9 mouse cellular contexts compared by ENCODE assay signal in the genomic region with DNA sequence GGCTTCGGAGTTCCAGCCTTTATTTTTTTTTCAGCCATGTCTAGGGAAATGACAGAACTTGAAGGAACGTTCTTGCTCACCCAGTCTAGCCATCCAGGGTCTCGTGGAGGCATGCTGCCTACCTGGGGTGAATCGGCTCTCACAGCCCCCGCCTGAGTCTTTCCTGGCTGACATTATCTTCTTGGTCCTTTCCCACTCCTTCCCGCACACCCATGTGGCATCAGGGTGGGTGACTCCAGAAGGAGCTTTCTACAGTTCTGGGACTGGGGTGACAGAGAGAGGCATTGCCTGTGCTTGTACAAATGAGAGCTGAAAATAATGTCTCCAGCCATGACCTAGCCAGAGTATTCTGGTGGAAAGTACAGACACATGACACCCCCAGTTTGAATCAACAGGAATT. TPM values are rescaled to one million over a fixed set of nuclear protein-coding genes. Genes with fewer than 3 reads are reported as not detected.
DNase-seq lines count a peak whose midpoint lies in the region; ATAC-seq and TF ChIP-seq lines count a peak whose summit lies in the region.
"Had no signal": no experiment of that assay in that cellular context is flagged by ENCODE, and none has a peak within 500 bp of the region (broad histone marks: within the 10 kb centered on the region; RNA-seq: fewer than 3 reads in every experiment).

No protein-coding gene starts in this region.

- H3K4me3 ChIP-seq in heart, embryonic 14.5 days (ENCODE audit: control insufficient read depth in 1 of 2, insufficient read depth in 1 of 2, low read depth in 1 of 2, low read length in 2 of 2), result no peak overlapping the region
- H3K4me3 ChIP-seq in midbrain, embryonic 10.5 days, result no peak overlapping the region
- no peak overlapping the region for H3K4me3 ChIP-seq in midbrain, postnatal 0 days (ENCODE audit: low read depth, low read length)
- H3K4me3 ChIP-seq in intestine, embryonic 14.5 days (ENCODE audit: low read depth, low read length), result no peak overlapping the region
- H3K4me3 ChIP-seq in stomach, embryonic 14.5 days (ENCODE audit: low read depth, low read length), result no peak overlapping the region

- peaks cover 86 to 97% of the 10 kb centered on the region in 2 experiments for H3K4me1 ChIP-seq in heart, embryonic 14.5 days (ENCODE audit: control insufficient read depth in 2 of 2, insufficient read depth in 2 of 2, low read length in 2 of 2)
- peaks cover 85% of the 10 kb centered on the region for H3K4me1 ChIP-seq in midbrain, embryonic 10.5 days
- peaks cover 10% of the 10 kb centered on the region for H3K4me1 ChIP-seq in midbrain, postnatal 0 days (ENCODE audit: insufficient read depth, low read length)
- peaks cover 85% of the 10 kb centered on the region for H3K4me1 ChIP-seq in intestine, embryonic 14.5 days (replicated peaks; ENCODE audit: control insufficient read depth, insufficient read depth, low read length)
- H3K4me1 ChIP-seq in stomach, embryonic 14.5 days (ENCODE audit: control insufficient read depth, insufficient read depth, low read length), result peaks cover 70% of the 10 kb centered on the region

- TF ChIP-seq CTCF in midbrain, postnatal 0 days (IDR thresholded peaks at IDR 0.05), result no peak

- peak overlapping the region; percentile 63 for H3K4me2 ChIP-seq in heart, embryonic 14.5 days (ENCODE audit: low read length)
- H3K4me2 ChIP-seq in midbrain, postnatal 0 days (ENCODE audit: low read depth, low read length, poor library complexity, severe bottlenecking), result no peak overlapping the region
- H3K4me2 ChIP-seq in intestine, embryonic 14.5 days (ENCODE audit: low read length), result peak overlapping the region; percentile 43
- peak overlapping the region; percentile 24 for H3K4me2 ChIP-seq in stomach, embryonic 14.5 days (replicated peaks; ENCODE audit: low read depth, low read length)

- H3K27me3 ChIP-seq in heart, embryonic 14.5 days (ENCODE audit: control insufficient read depth, insufficient read depth, low read length), result no peaks in the 10 kb centered on the region
- H3K27me3 ChIP-seq in midbrain, embryonic 10.5 days (ENCODE audit: low read depth, poor library complexity, severe bottlenecking), result no peaks in the 10 kb centered on the region
- H3K27me3 ChIP-seq in midbrain, postnatal 0 days (ENCODE audit: insufficient read depth, low read length), result no peaks in the 10 kb centered on the region
- H3K27me3 ChIP-seq in intestine, embryonic 14.5 days (replicated peaks; ENCODE audit: control insufficient read depth, insufficient read depth, low read length), result no peaks in the 10 kb centered on the region
- no peaks in the 10 kb centered on the region for H3K27me3 ChIP-seq in stomach, embryonic 14.5 days (ENCODE audit: control insufficient read depth, insufficient read depth, low read length)

- no peak for DNase-seq in heart, postnatal 4 days
- no peak for DNase-seq in midbrain, embryonic 10.5 days (ENCODE audit: low spot score)
- no peak for DNase-seq in midbrain, postnatal 0 days (ENCODE audit: low spot score)
- DNase-seq in intestine, embryonic 14.5 days (ENCODE audit: low spot score), result no peak
- no peak for DNase-seq in right cerebral cortex, adult 18-20 months
- DNase-seq in layer of hippocampus, postnatal 36 days, result no peak
- DNase-seq: right cerebral cortex, postnatal 25 days had no signal

- H3K27ac ChIP-seq in heart, embryonic 14.5 days (replicated peaks in 1 of 2; ENCODE audit: control insufficient read depth in 1 of 2, insufficient read depth in 1 of 2, low read depth in 2 of 2, low read length in 2 of 2), result peak overlapping the region; percentile 99 to 100
- H3K27ac ChIP-seq in midbrain, embryonic 10.5 days (replicated peaks), result peak overlapping the region; percentile 84
- H3K27ac ChIP-seq in midbrain, postnatal 0 days (ENCODE audit: low read depth, low read length), result no peak overlapping the region
- H3K27ac ChIP-seq in intestine, embryonic 14.5 days (ENCODE audit: low read depth), result peak overlapping the region; percentile 94
- H3K27ac ChIP-seq in stomach, embryonic 14.5 days (ENCODE audit: low read length), result peak overlapping the region; percentile 94

- H3K9me3 ChIP-seq in heart, embryonic 14.5 days (ENCODE audit: control insufficient read depth, low read length), result no peaks in the 10 kb centered on the region
- H3K9me3 ChIP-seq in midbrain, embryonic 10.5 days (replicated peaks), result no peaks in the 10 kb centered on the region
- H3K9me3 ChIP-seq in midbrain, postnatal 0 days (ENCODE audit: low read length), result no peaks in the 10 kb centered on the region
- no peaks in the 10 kb centered on the region for H3K9me3 ChIP-seq in intestine, embryonic 14.5 days (ENCODE audit: control insufficient read depth, low read length)
- H3K9me3 ChIP-seq in stomach, embryonic 14.5 days (ENCODE audit: control insufficient read depth, low read depth, low read length), result no peaks in the 10 kb centered on the region

- 17% methylated on average over 6 of the region's 6 CpGs for WGBS in heart, embryonic 14.5 days
- 80% methylated on average over 6 of the region's 6 CpGs for WGBS in midbrain, embryonic 10.5 days
- 87% methylated on average over 6 of the region's 6 CpGs for WGBS in midbrain, postnatal 0 days
- WGBS in intestine, embryonic 14.5 days, result 65% methylated on average over 6 of the region's 6 CpGs
- WGBS in stomach, embryonic 14.5 days, result 57% methylated on average over 6 of the region's 6 CpGs

- 0 out of 2 replicates have a peak, but pooled peaks cover 5% of the 10 kb centered on the region for H3K36me3 ChIP-seq in heart, embryonic 14.5 days (ENCODE audit: control insufficient read depth, insufficient read depth, low read length)
- H3K36me3 ChIP-seq in midbrain, embryonic 10.5 days, result no peaks in the 10 kb centered on the region
- H3K36me3 ChIP-seq in midbrain, postnatal 0 days (ENCODE audit: insufficient read depth, low read length), result no peaks in the 10 kb centered on the region
- H3K36me3 ChIP-seq in intestine, embryonic 14.5 days (ENCODE audit: control insufficient read depth, insufficient read depth, low read length), result 0 out of 2 replicates have a peak, but pooled peaks cover 3% of the 10 kb centered on the region
- H3K36me3 ChIP-seq in stomach, embryonic 14.5 days (ENCODE audit: control insufficient read depth, insufficient read depth, low read length), result no peaks in the 10 kb centered on the region

- peak overlapping the region; percentile 78 for H3K9ac ChIP-seq in heart, embryonic 14.5 days (ENCODE audit: low read length)
- no peak overlapping the region for H3K9ac ChIP-seq in midbrain, postnatal 0 days (replicated peaks; ENCODE audit: low read length, poor library complexity, severe bottlenecking)
- H3K9ac ChIP-seq in intestine, embryonic 14.5 days (ENCODE audit: low read length), result peak overlapping the region; percentile 27; the same call in 1 of the 2 replicates
- no peak overlapping the region for H3K9ac ChIP-seq in stomach, embryonic 14.5 days (replicated peaks; ENCODE audit: low read depth, low read length)

- no peak for ATAC-seq in heart, embryonic 14.5 days (ENCODE audit: insufficient number of reproducible peaks, insufficient read depth, low FRiP score, low read depth)
- ATAC-seq in midbrain, postnatal 0 days (ENCODE audit: low FRiP score), result no peak
- 0 out of 2 replicates have a peak, but pooled peaks have one; percentile 7 for ATAC-seq in intestine, embryonic 14.5 days (replicated peaks; ENCODE audit: low FRiP score, low TSS enrichment, low read depth)
- ATAC-seq in stomach, embryonic 14.5 days (ENCODE audit: insufficient number of reproducible peaks, insufficient read depth, low FRiP score, low read depth), result 0 out of 2 replicates have a peak, but pooled peaks have one; percentile 5

RNA-seq across cellular contexts. Expression of a gene that starts 28.0 kb away (rescaled TPM):
- polyA plus RNA-seq in heart, embryonic 14.5 days (2014; fragmentation: Nextera tagmentation; extraction: Ambion mirVana), result 24.8 and 27.3 TPM in 2 replicates
- total RNA-seq in heart, postnatal 4 days (2021), result 10 to 100 TPM; 45.2 to 45.9 TPM
- polyA plus RNA-seq in midbrain, embryonic 10.5 days (2016; fragmentation: Nextera tagmentation; extraction: Ambion mirVana), result 21.6 and 34.3 TPM in 2 replicates
- 65.4 and 80.9 TPM in 2 replicates for total RNA-seq in midbrain, postnatal 0 days (2014; rRNA removed)
- polyA plus RNA-seq in midbrain, postnatal 0 days (2015; fragmentation: Nextera tagmentation; extraction: Ambion mirVana), result 43.5 and 43.8 TPM in 2 replicates
- 18.8 and 23.0 TPM in 2 replicates for polyA plus RNA-seq in intestine, embryonic 14.5 days (2014; fragmentation: Nextera tagmentation; extraction: Ambion mirVana)
- polyA plus RNA-seq in stomach, embryonic 14.5 days (2014; fragmentation: Nextera tagmentation; extraction: Ambion mirVana), result 21.3 and 22.8 TPM in 2 replicates
- 10 to 100 TPM; 29.1 to 30.0 TPM for total RNA-seq in layer of hippocampus, postnatal 36 days (2021)

Comparison
In these comparisons a context has a peak if more than half of its experiments do, and no peak if none do; other contexts are left out.
1. ATAC-seq: peak in intestine, embryonic 14.5 days (single experiment) and stomach, embryonic 14.5 days (single experiment); none in heart, embryonic 14.5 days (single experiment) and midbrain, postnatal 0 days (single experiment).
2. H3K9ac ChIP-seq: peak in heart, embryonic 14.5 days (single experiment) and intestine, embryonic 14.5 days (single experiment); none in midbrain, postnatal 0 days (single experiment) and stomach, embryonic 14.5 days (single experiment).